Mouse (Mus musculus) olfactory bulb, adult 2 months (tissue): ENCODE data around the gene Gpr85.

Experiments used
- CTCF ChIP-seq: fragments of 200-500 bp; IDR thresholded peaks from 2 replicates; pipeline ENCODE4 v1.5.1; 2012; ENCODE audit warnings: low read depth, mild to moderate bottlenecking, low read length, moderate library complexity; ENCODE audit not compliant: insufficient read depth
- POLR2A ChIP-seq: fragments of 200-500 bp; IDR thresholded peaks from 2 replicates; pipeline ENCODE4 v1.6.1; 2012; ENCODE audit warnings: mild to moderate bottlenecking, low read depth, low read length, moderate library complexity; ENCODE audit not compliant: insufficient read depth

- TF ChIP-seq POLR2A (no peak), CTCF (no peak)
Measured at GRCm38 (mm10) chr6:13884877-13885592, 45.3 kb upstream of the Gpr85 start.
